Comparison of ENCODE assay signal across 11 mouse cellular contexts in genomic region chr16:18250828-18251790, GRCm38 (mm10). TPM values are rescaled to one million over a fixed set of nuclear protein-coding genes. Genes with fewer than 3 reads are reported as not detected.
DNase-seq lines count a peak whose midpoint lies in the region; ATAC-seq and TF ChIP-seq lines count a peak whose summit lies in the region.
"Had no signal": no experiment of that assay in that cellular context is flagged by ENCODE, and none has a peak within 500 bp of the region (broad histone marks: within the 10 kb centered on the region; RNA-seq: fewer than 3 reads in every experiment).

No protein-coding gene starts in this region.

- peak overlapping the region; percentile 94 for H3K9ac ChIP-seq in heart, embryonic 13.5 days
- peak overlapping the region; percentile 87 for H3K9ac ChIP-seq in hindbrain, embryonic 13.5 days

- 0 out of 2 replicates have a peak overlapping the region, but pooled peaks have one; percentile 96 for H3K27ac ChIP-seq in heart, embryonic 13.5 days (replicated peaks)
- H3K27ac ChIP-seq in hindbrain, embryonic 13.5 days = no peak overlapping the region

- intact Hi-C loops in heart, postnatal 36 days (cut with DNase I) = no loop called here

- 61% methylated on average over 10 of the region's 10 CpGs for WGBS in heart, embryonic 13.5 days
- WGBS in hindbrain, embryonic 13.5 days = 70% methylated on average over 10 of the region's 10 CpGs

- H3K4me1 ChIP-seq in heart, embryonic 13.5 days = peaks cover 42% of the 10 kb centered on the region
- peaks cover 63% of the 10 kb centered on the region for H3K4me1 ChIP-seq in G1E (ENCODE audit: insufficient read depth, low read depth, low read length)
- peaks cover 43% of the 10 kb centered on the region for H3K4me1 ChIP-seq in hindbrain, embryonic 13.5 days (replicated peaks)

- no peaks in the 10 kb centered on the region for H3K9me3 ChIP-seq in heart, embryonic 13.5 days
- H3K9me3 ChIP-seq in G1E (replicated peaks) = no peaks in the 10 kb centered on the region
- no peaks in the 10 kb centered on the region for H3K9me3 ChIP-seq in hindbrain, embryonic 13.5 days

- no peak for DNase-seq in heart, postnatal 36 days
- DNase-seq in G1E (ENCODE audit: low spot score) = no peak
- peak; percentile 30 for DNase-seq in mesoderm, embryonic 11.5 days (ENCODE audit: low read depth, low spot score)
- no peak for DNase-seq in gastrocnemius, postnatal 25 days
- DNase-seq in c-Kit-positive CD71-positive TER-119-positive erythroid progenitor cells, embryonic 14.5 days (ENCODE audit: low spot score) = no peak
- no peak for DNase-seq in adrenal gland, postnatal 14 days
- DNase-seq: cerebellum, adult 9-10 months; kidney, adult 8-10 months had no signal

- H3K4me2 ChIP-seq in heart, embryonic 13.5 days = peak overlapping the region; percentile 95
- peak overlapping the region; percentile 96 for H3K4me2 ChIP-seq in hindbrain, embryonic 13.5 days

- no peaks in the 10 kb centered on the region for H3K27me3 ChIP-seq in heart, embryonic 13.5 days (replicated peaks)
- no peaks in the 10 kb centered on the region for H3K27me3 ChIP-seq in G1E (ENCODE audit: insufficient read depth, low read length)
- H3K27me3 ChIP-seq in hindbrain, embryonic 13.5 days = no peaks in the 10 kb centered on the region
- H3K27me3 ChIP-seq: Patski had no signal

- no peak for ATAC-seq in heart, embryonic 13.5 days (ENCODE audit: extremely low read depth, insufficient number of reproducible peaks, low FRiP score, low TSS enrichment)
- ATAC-seq in G1E (ENCODE audit: extremely low read depth, insufficient number of reproducible peaks, low FRiP score, poor library complexity, severe bottlenecking) = no peak
- ATAC-seq in hindbrain, embryonic 13.5 days (ENCODE audit: low FRiP score) = no peak
- ATAC-seq: Patski had no signal

- peak overlapping the region; percentile 75 for H3K4me3 ChIP-seq in heart, embryonic 13.5 days
- peak overlapping the region; percentile 95 for H3K4me3 ChIP-seq in G1E (ENCODE audit: low read depth, low read length)
- 0 out of 2 replicates have a peak overlapping the region, but pooled peaks have one; percentile 95 for H3K4me3 ChIP-seq in hindbrain, embryonic 13.5 days

- peaks cover 74% of the 10 kb centered on the region for H3K36me3 ChIP-seq in heart, embryonic 13.5 days
- H3K36me3 ChIP-seq in G1E (replicated peaks) = peaks cover 78% of the 10 kb centered on the region
- peaks cover 60% of the 10 kb centered on the region for H3K36me3 ChIP-seq in hindbrain, embryonic 13.5 days

- no peak for TF ChIP-seq CTCF in G1E (IDR thresholded peaks at IDR 0.05; ENCODE audit: low read depth, low read length)

RNA-seq across cellular contexts. Expression of gene Ranbp1, which starts 2.6 kb away (rescaled TPM):
- 409 and 412 TPM in 2 replicates for polyA plus RNA-seq in heart, embryonic 13.5 days (2015; fragmentation: Nextera tagmentation; extraction: Ambion mirVana)
- total RNA-seq in heart, postnatal 36 days (2021) = 10 to 100 TPM; 34.5 to 42.1 TPM
- total RNA-seq in G1E (2014; fragmentation: Nextera tagmentation) = 543 and 645 TPM in 2 replicates
- 405 and 431 TPM in 2 replicates for total RNA-seq in G1E (2017)
- polyA plus RNA-seq in G1E (2012) = 1,262 and 1,589 TPM in 2 replicates
- polyA plus RNA-seq in hindbrain, embryonic 13.5 days (2015; fragmentation: Nextera tagmentation; extraction: Ambion mirVana) = 444 and 462 TPM in 2 replicates
- 10 to 100 TPM; 21.6 to 24.7 TPM for total RNA-seq in gastrocnemius, postnatal 25 days (2021)
- 139 and 155 TPM in 2 replicates for total RNA-seq in adrenal gland, postnatal 14 days (2021)

RNA-seq across cellular contexts. Expression of gene Trmt2a, which starts 2.6 kb away (rescaled TPM):
- 62.3 and 66.2 TPM in 2 replicates for polyA plus RNA-seq in heart, embryonic 13.5 days (2015; fragmentation: Nextera tagmentation; extraction: Ambion mirVana)
- 10 to 100 TPM; 16.1 to 19.8 TPM for total RNA-seq in heart, postnatal 36 days (2021)
- 72.5 and 76.6 TPM in 2 replicates for total RNA-seq in G1E (2014; fragmentation: Nextera tagmentation)
- 107 and 122 TPM in 2 replicates for total RNA-seq in G1E (2017)
- polyA plus RNA-seq in G1E (2012) = 86.8 and 91.4 TPM in 2 replicates
- polyA plus RNA-seq in hindbrain, embryonic 13.5 days (2015; fragmentation: Nextera tagmentation; extraction: Ambion mirVana) = 95.8 and 98.7 TPM in 2 replicates
- 1 to 10 TPM; 9.6 to 10.0 TPM for total RNA-seq in gastrocnemius, postnatal 25 days (2021)
- 41.0 and 47.0 TPM in 2 replicates for total RNA-seq in adrenal gland, postnatal 14 days (2021)

RNA-seq across cellular contexts. Expression of gene Gm49776, which starts 7.0 kb away (rescaled TPM):
- 1.8 and 2.7 TPM in 2 replicates for polyA plus RNA-seq in heart, embryonic 13.5 days (2015; fragmentation: Nextera tagmentation; extraction: Ambion mirVana)
- not detected for total RNA-seq in heart, postnatal 36 days (2021)
- total RNA-seq in G1E (2014; fragmentation: Nextera tagmentation) (not detected in 2 replicates), G1E (2017) (0.35 TPM in 1 of 2 replicates, not detected in the other)
- polyA plus RNA-seq in G1E (2012) = not detected in 2 replicates
- 3.3 TPM in 1 of 2 replicates, not detected in the other for polyA plus RNA-seq in hindbrain, embryonic 13.5 days (2015; fragmentation: Nextera tagmentation; extraction: Ambion mirVana)
- total RNA-seq in gastrocnemius, postnatal 25 days (2021) = not detected
- not detected in 2 replicates for total RNA-seq in adrenal gland, postnatal 14 days (2021)

RNA-seq across cellular contexts. Expression of gene Zdhhc8, which starts 16.2 kb away (rescaled TPM):
- 20.7 and 22.1 TPM in 2 replicates for polyA plus RNA-seq in heart, embryonic 13.5 days (2015; fragmentation: Nextera tagmentation; extraction: Ambion mirVana)
- 10 to 100 TPM; 19.7 to 21.5 TPM for total RNA-seq in heart, postnatal 36 days (2021)
- total RNA-seq in G1E (2014; fragmentation: Nextera tagmentation) (0.45 and 1.5 TPM in 2 replicates), G1E (2017) (0.46 and 0.71 TPM in 2 replicates)
- 4.7 and 5.7 TPM in 2 replicates for polyA plus RNA-seq in G1E (2012)
- 11.9 and 12.2 TPM in 2 replicates for polyA plus RNA-seq in hindbrain, embryonic 13.5 days (2015; fragmentation: Nextera tagmentation; extraction: Ambion mirVana)
- total RNA-seq in gastrocnemius, postnatal 25 days (2021) = 10 to 100 TPM; 21.6 to 26.6 TPM
- total RNA-seq in adrenal gland, postnatal 14 days (2021) = 18.6 and 22.0 TPM in 2 replicates

RNA-seq across cellular contexts. Expression of gene Ccdc188, which starts 33.4 kb away (rescaled TPM):
- polyA plus RNA-seq in heart, embryonic 13.5 days (2015; fragmentation: Nextera tagmentation; extraction: Ambion mirVana) = not detected in 2 replicates
- total RNA-seq in heart, postnatal 36 days (2021) = not detected
- total RNA-seq in G1E (2014; fragmentation: Nextera tagmentation) (not detected in 2 replicates), G1E (2017) (not detected in 2 replicates)
- not detected in 2 replicates for polyA plus RNA-seq in G1E (2012)
- not detected in 2 replicates for polyA plus RNA-seq in hindbrain, embryonic 13.5 days (2015; fragmentation: Nextera tagmentation; extraction: Ambion mirVana)
- total RNA-seq in gastrocnemius, postnatal 25 days (2021) = not detected
- total RNA-seq in adrenal gland, postnatal 14 days (2021) = not detected in 2 replicates
- polyA plus RNA-seq: Patski had no signal
